Mouse (Mus musculus): ENCODE results near the gene Iars2. TPM values are rescaled to one million over a fixed set of nuclear protein-coding genes. Genes with fewer than 3 reads are reported as not detected.

Gene Iars2
- polyA plus RNA-seq, 1 experiment = 11.6 TPM

DNA sequence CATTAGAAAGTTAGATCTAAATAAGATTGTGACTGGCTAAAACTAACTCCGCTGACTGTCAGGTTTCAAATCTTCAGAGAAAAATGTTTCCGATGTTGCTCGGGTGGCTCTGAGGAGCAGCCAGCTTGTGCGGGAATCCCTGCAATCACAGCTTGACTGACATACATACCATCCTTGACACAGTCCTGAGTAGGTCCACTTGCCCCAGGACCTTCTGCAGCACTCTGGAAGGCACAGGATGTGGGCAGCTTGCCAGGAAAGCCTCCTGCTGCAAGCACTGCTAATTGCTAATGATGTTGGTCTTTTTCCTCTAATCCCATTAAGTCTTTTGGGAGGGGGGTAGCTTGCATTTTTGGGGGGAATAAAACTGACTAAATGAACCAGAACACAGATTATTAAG, 44.0 kb downstream of the Iars2 start:
- TF ChIP-seq CTCF (IDR thresholded peaks at IDR 0.05; ENCODE audit: extremely low read depth, insufficient read depth, insufficient read length, insufficient replicate concordance) (no peak), POLR2A (IDR thresholded peaks at IDR 0.05; ENCODE audit: low read depth, low read length) (no peak)
- Histone ChIP-seq H3K27ac (ENCODE audit: insufficient read depth, low read length) (no peak overlapping the region), H3K27me3 (ENCODE audit: control insufficient read depth, insufficient read depth, low read length) (no peaks in the 10 kb centered on the region), H3K4me1 (ENCODE audit: control insufficient read depth, insufficient read depth, insufficient read length) (no peaks in the 10 kb centered on the region), H3K36me3 (ENCODE audit: control insufficient read depth, insufficient read depth, low read length) (peaks cover 41% of the 10 kb centered on the region), H3K4me3 (ENCODE audit: extremely low read depth, insufficient read depth, insufficient read length) (no peak overlapping the region)
- 90% methylated on average over 4 of the region's 4 CpGs for WGBS
- DNase-seq (ENCODE audit: low read depth in 1 of 2, low spot score in 2 of 2) = no peak

DNA sequence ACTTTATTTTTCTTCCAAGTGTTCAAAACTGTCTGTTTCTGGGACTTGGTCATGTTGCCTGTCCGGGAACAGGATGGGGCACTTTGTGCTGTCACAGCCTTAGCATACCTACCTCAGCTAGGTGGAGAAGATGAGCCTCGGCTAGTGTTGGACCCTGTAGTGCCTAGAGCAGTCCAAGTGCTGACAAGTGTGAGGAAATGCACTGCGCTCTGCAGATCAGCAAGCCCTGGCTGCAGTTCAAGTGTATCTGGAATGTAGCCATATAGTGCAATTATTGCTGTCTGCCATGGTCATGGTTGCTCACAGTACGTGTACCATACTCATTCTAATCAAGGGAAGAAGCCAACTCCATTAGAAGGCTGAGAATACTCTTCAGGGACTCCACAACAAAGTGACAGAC, 44.5 kb downstream of the Iars2 start:
- TF ChIP-seq CTCF (IDR thresholded peaks at IDR 0.05; ENCODE audit: extremely low read depth, insufficient read depth, insufficient read length, insufficient replicate concordance) (no peak), POLR2A (IDR thresholded peaks at IDR 0.05; ENCODE audit: low read depth, low read length) (no peak)
- DNase-seq (ENCODE audit: low read depth in 1 of 2, low spot score in 2 of 2) = no peak
- WGBS = 83% methylated on average over 4 of the region's 4 CpGs
- H3K36me3 ChIP-seq (ENCODE audit: control insufficient read depth, insufficient read depth, low read length) = peaks cover 42% of the 10 kb centered on the region
- H3K4me3 ChIP-seq (ENCODE audit: extremely low read depth, insufficient read depth, insufficient read length) = no peak overlapping the region
- no peak overlapping the region for H3K27ac ChIP-seq (ENCODE audit: insufficient read depth, low read length)
- H3K4me1 ChIP-seq (ENCODE audit: control insufficient read depth, insufficient read depth, insufficient read length) = no peaks in the 10 kb centered on the region
- H3K27me3 ChIP-seq (ENCODE audit: control insufficient read depth, insufficient read depth, low read length) = no peaks in the 10 kb centered on the region

DNA sequence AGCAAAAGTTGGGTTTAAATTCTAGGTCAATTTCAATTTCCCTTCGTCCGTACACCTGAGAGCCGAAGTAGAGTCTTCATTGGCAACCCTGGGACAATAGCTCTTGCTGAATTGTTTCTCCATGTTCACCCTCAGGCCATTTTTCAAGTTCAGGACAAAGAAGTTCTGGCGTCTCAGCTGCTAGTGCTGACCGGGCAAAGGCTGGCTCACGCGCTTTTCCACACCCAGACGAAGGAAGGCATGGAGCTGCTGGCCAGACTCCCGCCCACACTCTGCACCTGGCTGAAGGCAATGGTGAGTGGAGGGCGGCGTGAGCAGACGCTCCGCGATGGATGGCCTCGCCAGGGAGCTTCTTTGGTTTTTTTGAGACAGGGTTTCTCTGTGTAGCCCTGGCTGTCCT, 45.9 kb downstream of the Iars2 start:
- TF ChIP-seq POLR2A (IDR thresholded peaks at IDR 0.05; ENCODE audit: low read depth, low read length) (no peak), CTCF (IDR thresholded peaks at IDR 0.05; ENCODE audit: extremely low read depth, insufficient read depth, insufficient read length, insufficient replicate concordance) (no peak)
- H3K27ac ChIP-seq (ENCODE audit: insufficient read depth, low read length) = no peak overlapping the region
- H3K27me3 ChIP-seq (ENCODE audit: control insufficient read depth, insufficient read depth, low read length) = no peaks in the 10 kb centered on the region
- DNase-seq (ENCODE audit: low read depth in 1 of 2, low spot score in 2 of 2) = no peak
- H3K4me1 ChIP-seq (ENCODE audit: control insufficient read depth, insufficient read depth, insufficient read length) = no peaks in the 10 kb centered on the region
- WGBS = 96% methylated on average over 15 of the region's 15 CpGs
- peaks cover 45% of the 10 kb centered on the region for H3K36me3 ChIP-seq (ENCODE audit: control insufficient read depth, insufficient read depth, low read length)
- no peak overlapping the region for H3K4me3 ChIP-seq (ENCODE audit: extremely low read depth, insufficient read depth, insufficient read length)

DNA sequence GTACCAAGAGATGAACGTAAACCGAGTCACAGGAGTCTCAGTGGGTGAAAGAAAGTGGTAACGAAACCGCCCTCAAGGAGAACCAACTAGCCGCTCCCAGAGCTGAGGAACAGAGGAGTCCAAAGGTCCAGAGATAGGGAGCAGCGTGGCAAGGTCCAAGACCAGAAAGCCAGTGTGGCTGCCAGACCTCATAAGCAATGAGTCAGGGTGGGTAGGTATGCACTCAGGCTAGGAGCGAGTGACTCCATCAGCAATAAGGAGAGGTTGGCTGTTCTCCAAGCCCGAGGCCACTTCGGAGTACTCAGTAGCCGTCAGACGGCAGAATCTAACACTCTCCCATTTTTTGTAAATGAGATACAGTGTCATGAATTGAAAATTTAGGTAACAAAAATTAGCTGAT, 46.4 kb downstream of the Iars2 start:
- WGBS = 97% methylated on average over 11 of the region's 11 CpGs

DNA sequence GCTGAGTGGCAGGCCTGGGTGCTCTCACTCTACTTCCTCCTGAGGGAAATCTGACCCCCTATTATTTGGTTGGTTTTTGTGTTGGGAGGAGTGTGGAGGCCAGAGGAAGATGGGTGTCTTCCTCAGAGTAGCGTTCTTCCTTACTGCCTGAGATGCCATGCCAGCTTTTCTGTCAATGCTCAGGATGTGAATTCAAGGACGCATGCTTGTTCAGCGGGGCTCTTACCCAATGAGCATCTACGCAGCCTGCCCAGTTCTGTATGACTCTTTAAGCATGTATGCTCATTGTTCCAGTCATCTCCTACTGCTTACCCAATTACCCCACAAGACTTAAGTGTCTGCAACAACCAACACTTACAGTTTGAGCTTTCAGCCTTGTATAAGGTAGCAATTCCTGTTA, 48.6 kb downstream of the Iars2 start:
- no peaks in the 10 kb centered on the region for H3K4me1 ChIP-seq (ENCODE audit: control insufficient read depth, insufficient read depth, insufficient read length)
- TF ChIP-seq CTCF (IDR thresholded peaks at IDR 0.05; ENCODE audit: extremely low read depth, insufficient read depth, insufficient read length, insufficient replicate concordance) (no peak), POLR2A (IDR thresholded peaks at IDR 0.05; ENCODE audit: low read depth, low read length) (no peak)
- H3K4me3 ChIP-seq (ENCODE audit: extremely low read depth, insufficient read depth, insufficient read length) = no peak overlapping the region
- DNase-seq (ENCODE audit: low read depth in 1 of 2, low spot score in 2 of 2) = no peak
- WGBS = 91% methylated on average over 4 of the region's 4 CpGs
- H3K27me3 ChIP-seq (ENCODE audit: control insufficient read depth, insufficient read depth, low read length) = no peaks in the 10 kb centered on the region
- peaks cover 46% of the 10 kb centered on the region for H3K36me3 ChIP-seq (ENCODE audit: control insufficient read depth, insufficient read depth, low read length)
- H3K27ac ChIP-seq (ENCODE audit: insufficient read depth, low read length) = no peak overlapping the region

More for the DNA sequence above, 46.4 kb downstream of the Iars2 start:
- Histone ChIP-seq H3K27me3 (ENCODE audit: control insufficient read depth, insufficient read depth, low read length) (no peaks in the 10 kb centered on the region), H3K36me3 (ENCODE audit: control insufficient read depth, insufficient read depth, low read length) (peaks cover 47% of the 10 kb centered on the region), H3K27ac (ENCODE audit: insufficient read depth, low read length) (no peak overlapping the region), H3K4me1 (ENCODE audit: control insufficient read depth, insufficient read depth, insufficient read length) (no peaks in the 10 kb centered on the region), H3K4me3 (ENCODE audit: extremely low read depth, insufficient read depth, insufficient read length) (no peak overlapping the region)
- DNase-seq (ENCODE audit: low read depth in 1 of 2, low spot score in 2 of 2) = no peak
- TF ChIP-seq CTCF (IDR thresholded peaks at IDR 0.05; ENCODE audit: extremely low read depth, insufficient read depth, insufficient read length, insufficient replicate concordance) (no peak), POLR2A (IDR thresholded peaks at IDR 0.05; ENCODE audit: low read depth, low read length) (no peak)

DNA sequence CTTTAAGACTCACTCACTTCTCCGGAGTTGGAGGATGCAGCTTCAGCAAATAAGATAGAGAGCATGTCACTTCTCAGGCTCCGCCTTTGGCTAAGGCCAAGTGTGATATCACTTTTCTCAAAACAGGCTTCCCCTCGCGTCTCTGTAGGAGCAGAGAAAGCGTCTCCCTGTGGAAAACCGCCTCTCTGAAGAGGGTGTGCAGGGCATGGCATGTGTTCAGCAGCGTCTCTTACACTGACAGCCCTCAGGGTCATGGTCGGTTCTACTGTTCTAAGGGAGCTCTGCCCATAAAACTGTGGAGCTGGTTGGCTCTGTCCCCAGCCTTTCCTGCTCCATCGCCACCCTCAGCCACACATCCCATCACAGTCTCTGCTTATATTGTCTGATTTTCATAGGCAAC, 49.9 kb downstream of the Iars2 start:
- Histone ChIP-seq H3K4me1 (ENCODE audit: control insufficient read depth, insufficient read depth, insufficient read length) (no peaks in the 10 kb centered on the region), H3K36me3 (ENCODE audit: control insufficient read depth, insufficient read depth, low read length) (peaks cover 43% of the 10 kb centered on the region), H3K27me3 (ENCODE audit: control insufficient read depth, insufficient read depth, low read length) (no peaks in the 10 kb centered on the region), H3K27ac (ENCODE audit: insufficient read depth, low read length) (no peak overlapping the region), H3K4me3 (ENCODE audit: extremely low read depth, insufficient read depth, insufficient read length) (no peak overlapping the region)
- DNase-seq (ENCODE audit: low read depth in 1 of 2, low spot score in 2 of 2) = no peak
- WGBS = 87% methylated on average over 9 of the region's 9 CpGs
- no peak for TF ChIP-seq POLR2A (IDR thresholded peaks at IDR 0.05; ENCODE audit: low read depth, low read length)
- TF ChIP-seq CTCF (IDR thresholded peaks at IDR 0.05; ENCODE audit: extremely low read depth, insufficient read depth, insufficient read length, insufficient replicate concordance) = no peak

DNA sequence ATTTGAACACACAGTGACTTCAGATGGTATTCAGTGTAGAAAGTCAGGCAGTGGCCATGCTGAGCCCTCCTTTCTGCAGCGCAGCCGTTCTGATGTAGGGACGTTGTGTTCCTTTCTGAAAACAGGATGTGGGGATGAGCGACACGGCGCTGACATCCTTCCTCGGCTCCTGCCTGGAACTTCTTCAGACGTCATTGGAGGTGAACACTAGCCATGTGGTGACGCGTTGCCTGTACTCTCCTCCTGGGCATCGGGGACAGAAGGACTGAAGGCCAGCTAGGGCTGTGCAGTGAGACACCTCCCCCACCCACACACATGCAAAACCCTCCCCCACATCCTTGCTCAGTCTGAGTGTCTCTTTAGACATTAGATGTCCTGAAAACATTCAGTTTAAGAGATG, 52.2 kb downstream of the Iars2 start:
- Histone ChIP-seq H3K27ac (ENCODE audit: insufficient read depth, low read length) (no peak overlapping the region), H3K27me3 (ENCODE audit: control insufficient read depth, insufficient read depth, low read length) (no peaks in the 10 kb centered on the region), H3K36me3 (ENCODE audit: control insufficient read depth, insufficient read depth, low read length) (peaks cover 34% of the 10 kb centered on the region), H3K4me1 (ENCODE audit: control insufficient read depth, insufficient read depth, insufficient read length) (no peaks in the 10 kb centered on the region), H3K4me3 (ENCODE audit: extremely low read depth, insufficient read depth, insufficient read length) (no peak overlapping the region)
- DNase-seq (ENCODE audit: low read depth in 1 of 2, low spot score in 2 of 2) = no peak
- no peak for TF ChIP-seq CTCF (IDR thresholded peaks at IDR 0.05; ENCODE audit: extremely low read depth, insufficient read depth, insufficient read length, insufficient replicate concordance)
- no peak for TF ChIP-seq POLR2A (IDR thresholded peaks at IDR 0.05; ENCODE audit: low read depth, low read length)
- WGBS = 80% methylated on average over 11 of the region's 11 CpGs
